Mouse (Mus musculus) midbrain, embryonic 15.5 days (tissue): ENCODE measurements around the gene 9230112D13Rik. TPM values are rescaled to one million over a fixed set of nuclear protein-coding genes. Genes with fewer than 3 reads are reported as not detected.

Source experiments
- ATAC-seq: fragments of 200-750 bp; cut with Nextera tagmentation; replicated peaks from 2 replicates; pipeline ENCODE4 v1.8.0; 2017; ENCODE audit warnings: moderate TSS enrichment
- H3K27ac ChIP-seq: fragments of 300-500 bp; sonication (generic); 2 replicates; pipeline ENCODE4 v1.5.1; 2015; ENCODE audit warnings: mild to moderate bottlenecking, inconsistent platforms
- H3K27me3 ChIP-seq: fragments of 300-500 bp; sonication (generic); replicated peaks from 2 replicates; pipeline ENCODE4 v1.6.1; 2015; ENCODE audit warnings: inconsistent platforms
- H3K36me3 ChIP-seq: fragments of 300-500 bp; sonication (generic); replicated peaks from 2 replicates; pipeline ENCODE4 v1.6.1; 2015; ENCODE audit warnings: inconsistent platforms
- H3K4me1 ChIP-seq: fragments of 300-500 bp; sonication (generic); 2 replicates; pipeline ENCODE4 v1.6.1; 2015; ENCODE audit warnings: inconsistent platforms
- H3K4me2 ChIP-seq: fragments of 300-500 bp; sonication (generic); 2 replicates; pipeline ENCODE4 v1.6.1; 2015; ENCODE audit warnings: inconsistent platforms, mild to moderate bottlenecking, moderate library complexity
- H3K4me3 ChIP-seq: fragments of 300-500 bp; sonication (generic); 2 replicates; pipeline ENCODE4 v1.5.1; 2015; ENCODE audit warnings: mild to moderate bottlenecking, inconsistent platforms
- H3K9ac ChIP-seq: fragments of 300-500 bp; sonication (generic); 2 replicates; pipeline ENCODE4 v1.6.1; 2015; ENCODE audit warnings: mild to moderate bottlenecking, inconsistent platforms
- H3K9me3 ChIP-seq: fragments of 300-500 bp; sonication (generic); 2 replicates; pipeline ENCODE4 v1.6.1; 2016; ENCODE audit warnings: inconsistent platforms
- WGBS: fragments of 180-500 bp; shearing (Covaris S2); methylation state at CpG from one replicate; pipeline ENCODE4 v1.1.7; 2015; ENCODE audit warnings: mixed read lengths; 5-methylcytosine and 5-hydroxymethylcytosine counted together
- polyA plus RNA-seq: library from polyadenylated mRNA; unstranded; fragments of >200 nt; fragmentation: Nextera tagmentation; extraction: Ambion mirVana; gene quantifications from 2 replicates; pipeline ENCODE4 v1.2.1, GENCODE M21; 2015

9230112D13Rik gene
- polyA plus RNA-seq, 1 experiment from 2014 or later = not detected

DNA sequence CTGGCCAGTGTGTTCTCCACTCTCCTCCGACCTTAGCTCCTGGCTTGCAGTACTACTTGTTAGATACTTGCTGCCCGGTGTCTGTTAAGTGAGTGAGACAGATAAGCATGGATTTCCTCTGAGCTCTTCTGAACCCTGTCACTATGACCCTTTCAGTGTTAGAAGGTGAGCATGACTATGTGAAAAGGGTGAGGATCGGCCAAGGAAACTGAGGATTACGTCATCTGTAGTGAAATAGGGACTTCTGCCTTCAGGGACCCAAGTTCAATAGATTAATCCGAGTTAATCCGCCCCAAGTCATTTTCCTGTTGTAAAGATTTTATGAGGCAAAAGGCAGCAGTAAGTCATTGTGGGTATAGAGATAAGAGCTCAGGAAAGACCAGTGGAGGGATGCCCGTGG lies 17.3 kb downstream of the 9230112D13Rik start:
- peaks cover 30% of the 10 kb centered on the region for H3K4me1 ChIP-seq
- no peaks in the 10 kb centered on the region for H3K9me3 ChIP-seq
- H3K9ac ChIP-seq = no peak overlapping the region
- WGBS = 51% methylated on average over 7 of the region's 7 CpGs
- no peak overlapping the region for H3K27ac ChIP-seq
- H3K36me3 ChIP-seq = no peaks in the 10 kb centered on the region
- ATAC-seq = no peak
- H3K4me3 ChIP-seq = no peak overlapping the region
- no peaks in the 10 kb centered on the region for H3K27me3 ChIP-seq
- H3K4me2 ChIP-seq = no peak overlapping the region

DNA sequence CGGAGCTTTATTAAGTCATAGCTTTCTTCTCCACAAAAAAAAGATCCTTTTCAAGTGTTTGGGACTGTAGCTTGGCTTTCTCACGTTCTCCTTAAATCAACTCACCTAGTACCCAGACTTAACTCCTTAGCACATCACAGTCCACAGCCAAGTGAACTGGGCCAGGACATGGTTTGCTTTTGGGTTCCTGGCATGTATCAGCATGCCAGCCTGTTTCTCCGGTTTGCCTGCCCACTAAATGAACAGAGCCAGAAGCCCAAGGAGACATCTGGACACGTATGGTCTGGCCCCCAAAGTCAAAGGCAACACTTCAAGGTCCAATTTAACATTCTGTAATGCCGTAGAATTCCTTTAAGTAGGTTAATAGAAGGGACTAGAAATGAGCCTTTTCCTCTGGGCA lies 18.2 kb downstream of the 9230112D13Rik start:
- H3K4me2 ChIP-seq = no peak overlapping the region
- H3K9me3 ChIP-seq = no peaks in the 10 kb centered on the region
- H3K4me1 ChIP-seq = peaks cover 39% of the 10 kb centered on the region
- no peaks in the 10 kb centered on the region for H3K27me3 ChIP-seq
- ATAC-seq = no peak
- no peaks in the 10 kb centered on the region for H3K36me3 ChIP-seq
- H3K27ac ChIP-seq = no peak overlapping the region
- WGBS = 89% methylated on average over 5 of the region's 5 CpGs
- no peak overlapping the region for H3K4me3 ChIP-seq
- H3K9ac ChIP-seq = no peak overlapping the region

DNA sequence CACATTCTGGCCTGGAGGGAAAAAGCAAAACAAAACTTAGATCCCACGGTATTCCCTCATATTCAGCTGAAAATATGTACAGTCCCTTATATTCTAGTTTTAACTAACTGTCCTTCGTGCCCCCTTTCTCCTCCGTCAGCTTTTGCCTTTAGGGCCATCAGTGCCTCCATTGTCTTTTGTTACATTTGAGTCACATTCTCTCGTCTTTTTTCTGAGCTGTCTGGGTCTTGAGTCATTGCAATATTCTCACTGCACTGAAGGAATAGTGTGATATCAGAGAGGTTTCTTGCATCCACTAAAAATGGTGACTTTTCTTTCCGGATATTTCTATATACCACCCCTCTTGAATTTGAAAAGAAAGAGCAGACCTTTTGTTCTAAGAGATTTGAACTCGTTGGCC lies 18.8 kb downstream of the 9230112D13Rik start:
- no peak overlapping the region for H3K9ac ChIP-seq
- H3K27me3 ChIP-seq = no peaks in the 10 kb centered on the region
- no peak for ATAC-seq
- peaks cover 39% of the 10 kb centered on the region for H3K4me1 ChIP-seq
- peak overlapping the region; percentile 63 for H3K4me2 ChIP-seq
- H3K36me3 ChIP-seq = no peaks in the 10 kb centered on the region
- 0 out of 2 replicates have a peak overlapping the region, but pooled peaks have one; percentile 95 for H3K27ac ChIP-seq
- no peak overlapping the region for H3K4me3 ChIP-seq
- WGBS = 43% methylated on average over 6 of the region's 6 CpGs
- no peaks in the 10 kb centered on the region for H3K9me3 ChIP-seq

DNA sequence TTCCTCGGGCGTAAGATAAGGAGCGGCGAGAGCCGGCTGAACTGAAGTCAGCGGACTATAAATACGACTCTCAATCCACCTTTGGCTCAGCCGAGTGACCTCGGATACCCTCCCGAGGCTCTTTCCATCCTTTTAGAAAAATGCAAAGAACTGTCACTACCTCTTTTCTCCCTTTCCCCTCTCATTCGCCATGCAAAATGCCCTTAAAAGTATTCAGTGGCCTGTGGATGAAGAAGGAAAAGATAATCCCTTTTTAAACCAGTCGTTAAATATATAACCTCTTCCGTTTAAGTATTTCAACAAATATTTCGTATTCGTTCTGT lies 19.3 kb downstream of the 9230112D13Rik start, which contains the start of gene Bmpr1a:
Gene Bmpr1a (minus strand): TSS at position 17 of the 323 bp plus-strand sequence.
- H3K36me3 ChIP-seq = no peaks in the 10 kb centered on the region
- 7% methylated on average over 15 of the region's 15 CpGs for WGBS
- no peaks in the 10 kb centered on the region for H3K27me3 ChIP-seq
- ATAC-seq = no peak
- peak within 1 kb of the TSS; percentile 95 for H3K27ac ChIP-seq
- H3K4me3 ChIP-seq = peak within 1 kb of the TSS; percentile 81
- H3K9me3 ChIP-seq = no peaks in the 10 kb centered on the region
- peak within 1 kb of the TSS; percentile 94 for H3K9ac ChIP-seq
- H3K4me1 ChIP-seq = peaks cover 38% of the 10 kb centered on the region
- peak within 1 kb of the TSS; percentile 63 for H3K4me2 ChIP-seq

DNA sequence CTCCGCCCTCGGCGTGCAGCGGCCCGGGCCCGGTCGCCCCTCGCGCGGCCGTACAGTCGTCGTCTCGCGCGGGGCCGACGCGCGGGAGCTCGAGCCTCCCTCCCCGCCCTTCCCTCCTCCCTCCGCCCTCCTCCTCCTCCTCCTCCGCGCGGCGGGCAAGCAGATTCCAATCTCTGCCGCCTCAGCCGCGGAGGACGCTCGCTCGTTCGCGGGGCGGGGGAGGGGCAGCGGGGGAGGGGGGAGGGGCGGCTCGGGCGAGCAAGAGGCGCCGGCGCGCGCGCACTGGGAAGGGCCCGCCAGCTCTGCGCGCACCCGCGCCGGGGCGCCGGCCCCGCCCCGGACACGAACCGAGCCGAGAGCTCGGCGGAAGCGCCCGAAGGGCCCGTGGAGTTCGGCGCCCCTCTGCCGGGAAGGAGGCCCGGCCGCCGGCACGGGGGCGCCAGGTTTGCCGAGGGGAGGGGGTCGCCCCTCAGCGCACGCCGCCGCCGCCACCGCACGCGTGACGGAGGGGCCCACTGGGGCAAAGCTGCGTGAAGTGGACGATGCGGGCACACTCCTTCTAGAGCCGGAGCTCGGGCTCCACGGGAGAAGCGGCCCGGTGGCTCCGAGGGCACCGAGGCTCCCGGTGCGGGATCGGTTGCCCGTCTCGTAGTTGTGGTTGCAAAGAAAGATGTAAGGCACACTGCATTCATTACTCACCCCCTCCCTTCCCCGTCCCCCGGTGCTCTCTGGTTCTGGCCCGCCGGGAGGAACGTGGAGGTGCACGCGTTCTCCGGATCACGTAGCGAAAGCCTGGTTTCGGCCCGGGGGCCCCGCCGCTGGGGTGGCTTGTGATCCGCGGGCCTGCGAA lies 19.9 kb downstream of the 9230112D13Rik start:
- under 1% methylated on average over 78 of the region's 115 CpGs for WGBS
- H3K9me3 ChIP-seq = no peaks in the 10 kb centered on the region
- no peaks in the 10 kb centered on the region for H3K36me3 ChIP-seq
- ATAC-seq = peak; percentile 93
- peaks cover 34% of the 10 kb centered on the region for H3K4me1 ChIP-seq
- peak overlapping the region; percentile 81 for H3K4me3 ChIP-seq
- peak overlapping the region; percentile 63 for H3K4me2 ChIP-seq
- H3K27ac ChIP-seq = peak overlapping the region; percentile 95
- H3K27me3 ChIP-seq = no peaks in the 10 kb centered on the region
- H3K9ac ChIP-seq = peak overlapping the region; percentile 94

DNA sequence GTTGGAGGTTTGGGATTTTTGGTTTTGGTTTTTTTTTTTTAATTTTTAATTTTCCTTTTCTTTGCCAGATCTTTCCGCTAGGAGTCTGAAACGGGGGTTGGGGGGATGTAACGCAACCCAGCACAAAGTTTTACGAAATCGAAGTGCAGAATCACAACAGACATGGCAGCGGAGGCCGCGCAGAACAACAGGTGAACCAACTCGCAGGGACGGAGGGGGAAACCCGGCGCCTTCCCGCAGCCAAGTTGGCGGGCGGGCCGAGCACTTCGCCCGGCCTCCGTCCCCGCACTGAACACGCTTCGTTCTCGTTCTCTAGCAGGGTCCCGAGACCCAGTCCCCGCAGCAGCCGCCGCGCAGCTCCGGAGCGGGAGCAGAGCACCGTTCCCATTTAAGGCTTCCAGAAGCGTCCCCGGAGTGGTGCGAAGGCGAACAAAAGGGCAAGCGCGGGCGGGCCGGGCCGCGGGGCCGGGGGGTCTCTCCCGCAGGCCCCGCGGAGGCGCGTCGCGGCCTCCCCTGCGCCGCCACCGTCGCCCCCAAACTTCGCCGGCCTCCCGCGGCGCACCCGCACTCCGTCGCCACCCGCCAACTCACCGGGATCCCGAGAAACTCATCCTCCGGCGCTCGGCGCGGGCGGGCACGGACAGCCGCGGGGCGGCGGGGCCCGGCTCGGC lies 20.7 kb downstream of the 9230112D13Rik start:
- no peaks in the 10 kb centered on the region for H3K9me3 ChIP-seq
- peak overlapping the region; percentile 84 for H3K9ac ChIP-seq
- 0% methylated on average over 72 of the region's 77 CpGs for WGBS
- peak; percentile 46 for ATAC-seq
- peaks cover 34% of the 10 kb centered on the region for H3K4me1 ChIP-seq
- H3K4me3 ChIP-seq = peak overlapping the region; percentile 81
- H3K36me3 ChIP-seq = no peaks in the 10 kb centered on the region
- H3K4me2 ChIP-seq = peak overlapping the region; percentile 63
- no peaks in the 10 kb centered on the region for H3K27me3 ChIP-seq
- peak overlapping the region; percentile 95 for H3K27ac ChIP-seq

DNA sequence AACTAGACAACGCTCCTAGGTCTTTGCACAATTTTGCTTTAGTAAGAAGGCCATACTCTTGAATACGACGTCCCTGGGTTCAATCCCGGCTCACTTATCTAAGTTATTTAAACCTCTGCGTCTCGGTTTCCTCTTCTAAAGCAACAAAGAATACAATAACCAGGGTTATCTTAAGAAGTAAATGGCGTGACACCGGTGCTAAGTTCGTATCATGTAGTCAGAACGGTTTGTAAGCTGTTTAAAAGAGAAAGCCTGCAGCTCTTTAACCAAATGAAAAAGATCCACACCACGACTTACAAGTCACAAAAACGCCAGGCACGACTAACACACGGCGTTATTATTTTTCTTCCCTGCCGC lies 21.2 kb downstream of the 9230112D13Rik start:
- WGBS = 1% methylated on average over 16 of the region's 16 CpGs
- H3K27ac ChIP-seq = peak overlapping the region; percentile 95
- ATAC-seq = no peak
- H3K4me2 ChIP-seq = peak overlapping the region; percentile 63
- no peaks in the 10 kb centered on the region for H3K9me3 ChIP-seq
- H3K9ac ChIP-seq = peak overlapping the region; percentile 84
- H3K4me3 ChIP-seq = peak overlapping the region; percentile 81
- no peaks in the 10 kb centered on the region for H3K27me3 ChIP-seq
- H3K36me3 ChIP-seq = no peaks in the 10 kb centered on the region
- H3K4me1 ChIP-seq = peaks cover 34% of the 10 kb centered on the region

DNA sequence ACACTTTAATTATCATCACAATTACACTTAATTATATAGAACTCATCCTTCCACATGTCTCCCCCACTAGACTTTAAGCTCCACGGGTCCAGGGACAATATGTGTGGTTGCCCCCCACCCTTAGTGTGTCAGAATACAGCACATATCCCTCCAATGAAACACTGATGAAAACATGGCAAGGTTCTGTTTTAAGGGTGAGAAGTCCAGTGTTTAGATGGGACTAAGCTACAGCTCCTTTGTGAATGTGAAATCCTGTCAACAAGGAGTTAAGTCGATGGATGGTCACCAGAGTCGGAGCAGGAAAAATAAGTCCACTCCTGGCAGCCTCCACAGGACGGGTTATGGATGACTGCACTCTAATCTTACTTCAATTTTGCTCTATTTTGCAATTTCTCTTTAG lies 22.3 kb downstream of the 9230112D13Rik start:
- Histone ChIP-seq H3K9me3 (no peaks in the 10 kb centered on the region), H3K27ac (no peak overlapping the region), H3K27me3 (no peaks in the 10 kb centered on the region), H3K36me3 (no peaks in the 10 kb centered on the region), H3K4me3 (peak overlapping the region; percentile 81; the same call in 1 of the 2 replicates), H3K4me2 (peak overlapping the region; percentile 63), H3K9ac (no peak overlapping the region; the same call in 1 of the 2 replicates), H3K4me1 (peaks cover 32% of the 10 kb centered on the region)
- WGBS = 2% methylated on average over 4 of the region's 4 CpGs
- ATAC-seq = no peak

DNA sequence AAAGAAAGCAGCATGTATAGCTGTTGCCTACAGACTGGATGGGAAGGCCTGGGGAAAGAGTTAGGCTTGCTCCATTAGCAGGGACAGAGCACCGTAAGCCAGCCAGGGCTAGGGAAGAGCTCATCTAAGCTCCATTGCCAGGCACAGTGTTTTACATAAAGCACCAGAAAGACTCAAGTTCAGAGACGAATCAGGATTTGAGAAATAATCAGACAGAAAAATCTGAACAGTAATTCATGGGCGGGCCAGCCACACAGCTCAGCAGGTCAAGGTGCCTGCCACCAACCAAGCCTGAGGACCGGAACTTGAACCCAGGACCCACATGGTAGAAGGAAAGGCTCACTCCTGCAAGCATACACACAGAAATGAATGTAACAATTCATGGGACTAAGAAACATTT lies 22.9 kb downstream of the 9230112D13Rik start:
- WGBS = 55% methylated on average over 4 of the region's 4 CpGs
- no peak overlapping the region for H3K27ac ChIP-seq
- no peaks in the 10 kb centered on the region for H3K27me3 ChIP-seq
- no peak for ATAC-seq
- no peaks in the 10 kb centered on the region for H3K36me3 ChIP-seq
- H3K4me1 ChIP-seq = peaks cover 32% of the 10 kb centered on the region
- H3K9ac ChIP-seq = no peak overlapping the region
- no peaks in the 10 kb centered on the region for H3K9me3 ChIP-seq
- 0 out of 2 replicates have a peak overlapping the region, but pooled peaks have one; percentile 81 for H3K4me3 ChIP-seq
- H3K4me2 ChIP-seq = peak overlapping the region; percentile 63; the same call in 1 of the 2 replicates

DNA sequence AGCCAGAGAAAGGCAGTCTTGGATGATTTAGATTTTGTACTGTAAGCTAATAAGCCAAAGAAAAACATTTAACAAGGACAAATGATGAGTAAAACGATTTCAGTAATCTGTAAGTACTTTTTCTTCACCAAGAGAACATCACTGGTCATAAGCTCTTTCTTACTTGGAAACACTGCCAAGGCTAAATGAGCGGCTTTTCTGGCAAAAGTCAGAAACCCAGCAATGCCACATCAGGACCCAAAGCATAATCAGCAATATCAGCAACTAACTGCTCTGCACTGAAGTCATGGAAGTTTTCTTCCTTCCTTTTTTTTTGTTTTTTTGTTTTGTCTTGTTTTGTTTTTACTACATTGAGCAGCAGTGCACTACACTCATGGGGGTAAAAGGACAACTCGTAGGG lies 25.3 kb downstream of the 9230112D13Rik start:
- H3K27me3 ChIP-seq = no peaks in the 10 kb centered on the region
- H3K4me1 ChIP-seq = peaks cover 28% of the 10 kb centered on the region
- H3K4me2 ChIP-seq = no peak overlapping the region
- no peaks in the 10 kb centered on the region for H3K36me3 ChIP-seq
- no peak overlapping the region for H3K4me3 ChIP-seq
- no peak overlapping the region for H3K9ac ChIP-seq
- ATAC-seq = no peak
- no peaks in the 10 kb centered on the region for H3K9me3 ChIP-seq
- H3K27ac ChIP-seq = no peak overlapping the region
- 74% methylated on average over 3 of the region's 3 CpGs for WGBS

DNA sequence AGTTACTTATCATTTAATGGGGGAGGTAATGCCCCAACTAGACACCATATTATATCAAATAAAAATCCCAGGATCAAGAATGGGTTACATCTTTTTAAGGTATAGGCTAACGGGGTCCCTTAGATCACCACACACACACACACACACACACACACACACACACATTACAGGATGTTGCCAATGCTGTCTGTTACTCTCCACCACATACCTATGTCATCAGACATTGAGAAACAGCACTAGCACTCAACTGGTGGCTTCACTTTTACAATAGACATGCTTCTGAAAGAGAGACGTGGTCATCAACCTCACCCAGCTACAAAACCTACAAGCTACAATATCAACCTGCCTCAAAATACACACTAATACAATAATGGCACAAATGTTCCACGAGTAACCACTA lies 28.9 kb downstream of the 9230112D13Rik start:
- no peak for ATAC-seq
- 97% methylated on average over 3 of the region's 3 CpGs for WGBS

DNA sequence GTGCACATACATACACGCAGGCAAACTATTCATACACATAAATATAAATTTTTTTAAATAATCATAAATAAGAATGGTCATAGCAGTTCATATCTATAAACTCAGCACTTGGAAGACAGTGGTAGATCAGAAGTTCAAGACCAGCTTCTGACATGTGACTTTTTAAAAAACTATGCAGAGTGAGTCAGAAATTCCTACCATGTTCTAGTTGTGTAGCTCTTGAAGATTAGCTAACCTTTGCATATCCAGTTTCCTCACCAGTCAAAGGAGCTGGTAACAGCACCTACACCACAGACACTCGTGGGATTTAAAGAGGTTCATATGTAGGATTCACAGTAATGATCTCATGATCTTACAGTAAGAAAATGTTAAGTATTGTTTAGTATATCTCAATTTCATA lies 29.9 kb downstream of the 9230112D13Rik start:
- Histone ChIP-seq H3K4me3 (no peak overlapping the region), H3K9ac (no peak overlapping the region), H3K27ac (no peak overlapping the region), H3K4me1 (peaks cover 3% of the 10 kb centered on the region; the same call in 1 of the 2 replicates), H3K27me3 (no peaks in the 10 kb centered on the region), H3K9me3 (no peaks in the 10 kb centered on the region), H3K36me3 (no peaks in the 10 kb centered on the region), H3K4me2 (no peak overlapping the region)
- WGBS = 95% methylated on average over 2 of the region's 2 CpGs
- ATAC-seq = no peak

More for the DNA sequence above, 28.9 kb downstream of the 9230112D13Rik start:
- H3K4me2 ChIP-seq = no peak overlapping the region
- H3K27ac ChIP-seq = no peak overlapping the region
- H3K36me3 ChIP-seq = no peaks in the 10 kb centered on the region
- H3K4me1 ChIP-seq = peaks cover 6% of the 10 kb centered on the region; the same call in 1 of the 2 replicates
- no peak overlapping the region for H3K4me3 ChIP-seq
- no peaks in the 10 kb centered on the region for H3K27me3 ChIP-seq
- H3K9ac ChIP-seq = no peak overlapping the region
- H3K9me3 ChIP-seq = no peaks in the 10 kb centered on the region
